Mouse (Mus musculus): ENCODE measurements at regions not wholly inside any gene's neighbourhood (a gene's known extent, or its start where the extent isn't known, plus 50 kb on each side); places are given as distances from the start of the nearest gene placed in this dataset.

- TF ChIP-seq CTCF (IDR thresholded peaks at IDR 0.05; ENCODE audit: low read depth, low read length), result no peak
- no peak for TF ChIP-seq GATA1 (IDR thresholded peaks at IDR 0.05; ENCODE audit: borderline replicate concordance, low read length)
- TF ChIP-seq TAL1 (conservative IDR thresholded peaks at IDR 0.05; ENCODE audit: low read depth, low read length), result no peak
Measured at GRCm38 (mm10) chr10:98589726-98590125, 324.5 kb upstream of the Atp2b1 start.
